In the genomic region with DNA sequence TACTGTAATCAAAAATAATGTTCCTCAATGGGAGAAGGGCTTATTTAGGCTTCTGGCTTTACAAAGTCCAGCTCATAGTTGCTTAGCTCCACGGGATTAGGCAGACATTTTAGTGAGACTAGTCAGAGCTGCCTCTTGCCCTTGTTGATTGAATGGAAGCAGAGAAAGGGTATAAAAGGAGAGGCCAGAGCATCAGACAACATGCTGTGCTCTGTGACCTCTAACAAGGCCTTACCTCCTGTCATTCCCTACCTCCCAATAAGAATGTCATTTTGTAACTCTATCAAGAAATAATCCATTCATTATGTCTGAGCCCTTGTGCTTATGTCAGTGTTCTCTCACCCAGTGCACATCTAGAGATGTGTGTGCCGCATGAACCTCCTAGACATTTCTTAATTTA, we compare ENCODE assay signal across 15 mouse cellular contexts.
"Had no signal": no experiment of that assay in that cellular context is flagged by ENCODE, and none has a peak within 500 bp of the region (broad histone marks: within the 10 kb centered on the region; RNA-seq: fewer than 3 reads in every experiment).

No protein-coding gene starts in this region.

- H3K27ac ChIP-seq: kidney, postnatal 0 days; limb, embryonic 15.5 days; liver, embryonic 12.5 days; neural tube, embryonic 15.5 days; stomach, embryonic 15.5 days had no signal

- H3K9ac ChIP-seq: limb, embryonic 15.5 days; liver, embryonic 12.5 days; lung, embryonic 14.5 days; neural tube, embryonic 15.5 days; stomach, embryonic 15.5 days had no signal

- ATAC-seq: liver, embryonic 12.5 days had no signal

- H3K4me2 ChIP-seq: limb, embryonic 15.5 days; liver, embryonic 12.5 days; lung, embryonic 14.5 days; neural tube, embryonic 15.5 days; stomach, embryonic 15.5 days had no signal

- H3K4me3 ChIP-seq: limb, embryonic 15.5 days; liver, embryonic 12.5 days; neural tube, embryonic 15.5 days; stomach, embryonic 15.5 days had no signal

- DNase-seq: kidney, adult 9 months; kidney, postnatal 36 days; layer of hippocampus, adult 9-11 months; layer of hippocampus, postnatal 36 days; lung, embryonic 14.5 days; lung, postnatal 10 days; lung, postnatal 4 days; right cerebral cortex, postnatal 14 days; thymus, adult 2 months; thymus, postnatal 25 days had no signal

- H3K9me3 ChIP-seq: limb, embryonic 15.5 days; liver, embryonic 12.5 days; neural tube, embryonic 15.5 days; stomach, embryonic 15.5 days had no signal

- H3K4me1 ChIP-seq: limb, embryonic 15.5 days; liver, embryonic 12.5 days; neural tube, embryonic 15.5 days; stomach, embryonic 15.5 days had no signal

- H3K36me3 ChIP-seq: limb, embryonic 15.5 days; liver, embryonic 12.5 days; neural tube, embryonic 15.5 days; stomach, embryonic 15.5 days had no signal

- H3K27me3 ChIP-seq: limb, embryonic 15.5 days; liver, embryonic 12.5 days; neural tube, embryonic 15.5 days; stomach, embryonic 15.5 days had no signal
